Mouse (Mus musculus) cerebellum, adult 2 months (tissue): Measurements from ENCODE around the gene Foxp1.

ENCODE experiments used
- CTCF ChIP-seq: fragments of 200-500 bp; IDR thresholded peaks from 2 replicates; pipeline ENCODE4 v1.5.1; 2011; ENCODE audit warnings: low read depth, mild to moderate bottlenecking, control low read depth, low read length, moderate library complexity, borderline replicate concordance; ENCODE audit not compliant: insufficient read depth
- POLR2A ChIP-seq: fragments of 200-500 bp; IDR thresholded peaks from 2 replicates; pipeline ENCODE4 v1.6.1; 2011; ENCODE audit warnings: low read length, control low read depth, borderline replicate concordance; ENCODE audit not compliant: insufficient read depth

DNA sequence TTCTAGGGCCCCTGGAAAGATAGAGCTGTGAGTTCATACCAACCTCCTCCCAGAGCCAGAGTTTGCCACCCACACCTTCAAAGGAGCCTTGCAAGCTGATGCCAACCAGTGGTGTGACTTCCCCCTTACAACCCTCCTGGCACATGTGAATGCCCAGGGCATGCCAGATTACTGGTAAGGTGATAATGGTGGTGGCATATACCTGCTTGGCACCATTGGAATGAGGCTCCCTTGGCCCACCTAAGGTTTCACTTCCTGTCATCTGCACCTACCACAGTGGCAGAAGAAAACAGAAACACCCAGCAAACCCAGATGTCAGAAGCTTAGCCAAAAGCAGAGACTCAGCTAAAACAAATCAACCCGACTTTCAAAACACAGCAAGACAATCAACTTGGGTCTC lies 18.8 kb downstream of the Foxp1 start:
- TF ChIP-seq CTCF, result no peak
- no peak for TF ChIP-seq POLR2A
